Mouse (Mus musculus) stomach, postnatal 0 days (tissue): ENCODE results near the gene Fam81a.

ENCODE experiments used
- CTCF ChIP-seq: IDR thresholded peaks from 2 replicates; pipeline ENCODE4 v1.5.1; 2016; ENCODE audit warnings: antibody characterized with exemption, low read depth, mild to moderate bottlenecking, moderate library complexity
- EP300 ChIP-seq: optimal IDR thresholded peaks from 2 replicates; pipeline ENCODE3; 2016; ENCODE audit warnings: antibody characterized with exemption

- no peak for TF ChIP-seq CTCF
- TF ChIP-seq EP300 = no peak
Measured at GRCm38 (mm10) chr9:70140871-70141796, 1.2 kb downstream of the Fam81a start.
